Mouse (Mus musculus): ENCODE results near the gene Nepn. TPM values are rescaled to one million over a fixed set of nuclear protein-coding genes. Genes with fewer than 3 reads are reported as not detected.

The Nepn gene
- total RNA-seq, 2 experiments from 2014 or later = not detected

GRCm38 (mm10) chr10:52399722-52400121, 10.9 kb downstream of the Nepn start:
- no peak for ATAC-seq (ENCODE audit: poor library complexity, severe bottlenecking)

GRCm38 (mm10) chr10:52405160-52405559, 16.4 kb downstream of the Nepn start:
- ATAC-seq (ENCODE audit: poor library complexity, severe bottlenecking) = no peak

- no peak for ATAC-seq (ENCODE audit: poor library complexity, severe bottlenecking)
These were observed 18.8 kb downstream of the Nepn start for GRCm38 (mm10) chr10:52407526-52407925.

GRCm38 (mm10) chr10:52415020-52415419, 26.2 kb downstream of the Nepn start:
- no peak for ATAC-seq (ENCODE audit: poor library complexity, severe bottlenecking)

GRCm38 (mm10) chr10:52416458-52416857, 27.7 kb downstream of the Nepn start:
- no peak for ATAC-seq (ENCODE audit: poor library complexity, severe bottlenecking)

- ATAC-seq (ENCODE audit: poor library complexity, severe bottlenecking) = peak; percentile 95
These were observed 28.7 kb downstream of the Nepn start, which contains the start of gene Nus1 for GRCm38 (mm10) chr10:52417299-52417997. TSS of gene Nus1 (plus strand) at chr10:52417547.

GRCm38 (mm10) chr10:52417998-52418860, 29.5 kb downstream of the Nepn start:
- peak; percentile 40 for ATAC-seq (ENCODE audit: poor library complexity, severe bottlenecking)

GRCm38 (mm10) chr10:52418931-52419330, 30.2 kb downstream of the Nepn start:
- ATAC-seq (ENCODE audit: poor library complexity, severe bottlenecking) = no peak

GRCm38 (mm10) chr10:52419402-52419801, 30.6 kb downstream of the Nepn start:
- ATAC-seq (ENCODE audit: poor library complexity, severe bottlenecking) = no peak

- no peak for ATAC-seq (ENCODE audit: poor library complexity, severe bottlenecking)
These were observed 31.8 kb downstream of the Nepn start for GRCm38 (mm10) chr10:52420526-52420925.

- no peak for ATAC-seq (ENCODE audit: poor library complexity, severe bottlenecking)
These were observed 32.9 kb downstream of the Nepn start for GRCm38 (mm10) chr10:52421716-52422115.

- ATAC-seq (ENCODE audit: poor library complexity, severe bottlenecking) = peak; percentile 59; the same call in 1 of the 2 replicates
These were observed 34.3 kb downstream of the Nepn start for GRCm38 (mm10) chr10:52423097-52423496.

- ATAC-seq (ENCODE audit: poor library complexity, severe bottlenecking) = no peak
These were observed 37.7 kb downstream of the Nepn start for GRCm38 (mm10) chr10:52426314-52426980.

GRCm38 (mm10) chr10:52427634-52428415, 39.1 kb downstream of the Nepn start:
- no peak for ATAC-seq (ENCODE audit: poor library complexity, severe bottlenecking)

GRCm38 (mm10) chr10:52430953-52431352, 42.2 kb downstream of the Nepn start:
- ATAC-seq (ENCODE audit: poor library complexity, severe bottlenecking) = no peak

GRCm38 (mm10) chr10:52434836-52435235, 46.1 kb downstream of the Nepn start:
- ATAC-seq (ENCODE audit: poor library complexity, severe bottlenecking) = no peak

All from megakaryocyte, adult 5-6 weeks (primary cell).